32 mouse cellular contexts compared by ENCODE assay signal in the genomic region with DNA sequence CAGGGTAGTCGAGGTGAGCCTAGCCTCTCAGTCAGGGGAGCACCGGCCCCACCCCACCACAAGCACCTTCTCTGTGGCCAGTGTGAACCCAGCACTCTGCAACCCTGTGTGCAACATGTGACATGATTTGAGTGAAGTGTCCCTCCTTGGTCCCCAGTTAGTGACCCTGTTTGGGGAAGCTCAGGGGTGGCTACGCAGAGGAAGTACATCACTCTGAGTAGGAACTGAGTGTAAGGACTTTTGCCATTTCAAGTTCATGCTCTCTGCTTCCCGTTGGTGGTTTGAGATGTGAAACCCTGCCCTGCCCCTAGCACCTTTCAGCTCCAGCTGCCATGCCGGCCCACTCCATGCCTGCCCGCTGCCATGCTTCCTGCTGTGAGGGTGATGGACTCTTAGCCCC. TPM values are rescaled to one million over a fixed set of nuclear protein-coding genes. Genes with fewer than 3 reads are reported as not detected.
DNase-seq lines count a peak whose midpoint lies in the region; ATAC-seq and TF ChIP-seq lines count a peak whose summit lies in the region.
"Had no signal": no experiment of that assay in that cellular context is flagged by ENCODE, and none has a peak within 500 bp of the region (broad histone marks: within the 10 kb centered on the region; RNA-seq: fewer than 3 reads in every experiment).

No protein-coding gene starts in this region.

- H3K27me3 ChIP-seq in liver, adult 2 months (ENCODE audit: control insufficient read depth, insufficient read depth, low read length), result no peaks in the 10 kb centered on the region
- peaks cover 14% of the 10 kb centered on the region; the same call in 1 of the 2 replicates for H3K27me3 ChIP-seq in liver, embryonic 12.5 days (replicated peaks)
- H3K27me3 ChIP-seq in small intestine, adult 2 months (ENCODE audit: control insufficient read depth, insufficient read depth, low read length), result no peaks in the 10 kb centered on the region
- H3K27me3 ChIP-seq: heart, embryonic 12.5 days; neural tube, embryonic 12.5 days had no signal

- H3K79me2 ChIP-seq in liver, adult 2 months (ENCODE audit: control insufficient read depth, insufficient read depth, low read length), result no peaks in the 10 kb centered on the region

- H3K4me2 ChIP-seq in liver, embryonic 12.5 days, result no peak overlapping the region
- H3K4me2 ChIP-seq: heart, embryonic 12.5 days; hindbrain, embryonic 14.5 days; neural tube, embryonic 12.5 days had no signal

- no peak for ATAC-seq in liver, embryonic 12.5 days
- no peak for ATAC-seq in frontal cortex, adult (ENCODE audit: low TSS enrichment)
- ATAC-seq: forebrain, embryonic 16.5 days; inflammation-experienced regulatory T-cells, adult 6 months; lung, postnatal 0 days had no signal

- no peaks in the 10 kb centered on the region for H3K9me3 ChIP-seq in liver, embryonic 12.5 days (replicated peaks)
- H3K9me3 ChIP-seq: heart, embryonic 12.5 days; neural tube, embryonic 12.5 days had no signal

- peak; percentile 12 for DNase-seq in liver, adult 2 months (ENCODE audit: extremely low read depth, low read depth, low spot score)
- peak; percentile 8 for DNase-seq in 416B (ENCODE audit: low read depth)
- peak; percentile 26 for DNase-seq in induced T-regulatory cell, adult 2 months (ENCODE audit: low read depth)
- no peak for DNase-seq in frontal cortex, postnatal 36 days (ENCODE audit: low spot score in 2 of 2)
- DNase-seq: adrenal gland, postnatal 14 days; cerebellum, adult 11 months; cerebellum, adult 9-10 months; gastrocnemius, postnatal 25 days; heart, adult 18-20 months; heart, postnatal 4 days; kidney, adult 11 months; kidney, postnatal 14 days; layer of hippocampus, adult 9-11 months; liver; lung, adult 18-20 months; lung, postnatal 4 days; midbrain, embryonic 14.5 days; right cerebral cortex, adult 18-20 months; thymus, adult 2 months had no signal

- no peak for TF ChIP-seq CTCF in liver, adult 2 months (IDR thresholded peaks at IDR 0.05; ENCODE audit: low read depth, low read length)
- TF ChIP-seq CTCF in small intestine, adult 2 months (IDR thresholded peaks at IDR 0.05; ENCODE audit: extremely low read depth, insufficient read length, insufficient replicate concordance, low read depth, low read length), result no peak

- WGBS in liver, adult 2 months, result 78% methylated on average over 6 of the region's 6 CpGs
- WGBS in liver, embryonic 12.5 days (ENCODE audit: insufficient replicate concordance), result 52% methylated on average over 6 of the region's 6 CpGs
- WGBS in small intestine, adult 2 months, result 67% methylated on average over 6 of the region's 6 CpGs

- no peak overlapping the region for H3K27ac ChIP-seq in liver, adult 2 months (replicated peaks; ENCODE audit: insufficient read depth, low read depth, low read length)
- no peak overlapping the region for H3K27ac ChIP-seq in liver, embryonic 12.5 days
- H3K27ac ChIP-seq in small intestine, adult 2 months (ENCODE audit: insufficient read depth, low read depth, low read length), result peak overlapping the region; percentile 21; the same call in 1 of the 2 replicates
- H3K27ac ChIP-seq: hindbrain, embryonic 14.5 days; neural tube, embryonic 12.5 days; stomach, postnatal 0 days had no signal

- no peaks in the 10 kb centered on the region for H3K36me3 ChIP-seq in liver, adult 2 months (ENCODE audit: control insufficient read depth, insufficient read depth, low read length)
- no peaks in the 10 kb centered on the region for H3K36me3 ChIP-seq in liver, embryonic 12.5 days
- H3K36me3 ChIP-seq in small intestine, adult 2 months (ENCODE audit: control insufficient read depth, insufficient read depth, low read length), result no peaks in the 10 kb centered on the region
- H3K36me3 ChIP-seq: heart, embryonic 12.5 days; neural tube, embryonic 12.5 days had no signal

- no peak overlapping the region for H3K4me3 ChIP-seq in liver, adult 2 months (ENCODE audit: insufficient read depth, low read depth, low read length)
- no peak overlapping the region for H3K4me3 ChIP-seq in liver, embryonic 12.5 days
- no peak overlapping the region for H3K4me3 ChIP-seq in small intestine, adult 2 months (ENCODE audit: low read depth, low read length)
- H3K4me3 ChIP-seq: erythroblast, embryonic 14.5 days; heart, embryonic 12.5 days; myocyte; neural tube, embryonic 12.5 days had no signal

- peaks cover 6% of the 10 kb centered on the region; the same call in 1 of the 2 replicates for H3K4me1 ChIP-seq in liver, adult 2 months (ENCODE audit: control insufficient read depth, insufficient read depth, low read length)
- H3K4me1 ChIP-seq in liver, embryonic 12.5 days, result peaks cover 16% of the 10 kb centered on the region
- H3K4me1 ChIP-seq in small intestine, adult 2 months (ENCODE audit: control insufficient read depth, insufficient read depth, insufficient read length, low read length), result no peaks in the 10 kb centered on the region

- no peak overlapping the region for H3K9ac ChIP-seq in liver, adult 2 months (ENCODE audit: low read depth, low read length)
- no peak overlapping the region for H3K9ac ChIP-seq in liver, embryonic 12.5 days
- H3K9ac ChIP-seq: heart, embryonic 12.5 days; hindbrain, embryonic 14.5 days; neural tube, embryonic 12.5 days had no signal

- no peak for TF ChIP-seq POLR2A in liver, adult 2 months (IDR thresholded peaks at IDR 0.05; ENCODE audit: extremely low read depth, insufficient read depth, low read length)
- no peak for TF ChIP-seq POLR2A in small intestine, adult 2 months (IDR thresholded peaks at IDR 0.05; ENCODE audit: low read depth, low read length)

RNA-seq across cellular contexts. Expression of gene Wnt11, which starts 25.5 kb away (rescaled TPM):
- 0.55 TPM in 1 of 2 replicates, not detected in the other for total RNA-seq in liver, adult 2 months (2014; rRNA removed)
- 0.21 and 0.52 TPM in 2 replicates for polyA plus RNA-seq in liver, adult 2 months (2012; rRNA removed)
- 3.6 and 3.9 TPM in 2 replicates for polyA plus RNA-seq in liver, embryonic 12.5 days (2016; fragmentation: Nextera tagmentation; extraction: Ambion mirVana)
- 2.8 and 18.6 TPM in 2 replicates for polyA plus RNA-seq in small intestine, adult 2 months (2012; rRNA removed)
- total RNA-seq: MEL had no signal
- polyA plus RNA-seq: erythroblast, embryonic 14.5 days; inflammation-experienced regulatory T-cells, adult 6 months had no signal

Comparison
In these comparisons a context has a peak if more than half of its experiments do, and no peak if none do; other contexts are left out.
1. DNase-seq: peak in liver, adult 2 months (single experiment), 416B (single experiment) and induced T-regulatory cell, adult 2 months (single experiment); none in frontal cortex, postnatal 36 days (0 of 2).